Mouse (Mus musculus): ENCODE measurements at regions not wholly inside any gene's neighbourhood (a gene's known extent, or its start where the extent isn't known, plus 50 kb on each side); places are given as distances from the start of the nearest gene placed in this dataset.

- TF ChIP-seq CTCF (IDR thresholded peaks at IDR 0.05; ENCODE audit: low read depth) (no peak), EP300 (IDR thresholded peaks at IDR 0.05; ENCODE audit: low read depth) (peak; percentile 83)
These were observed 54.7 kb upstream of the Scrg1 start for GRCm38 (mm10) chr8:57400776-57401631.

Measured in heart, postnatal 0 days (tissue).